Mouse (Mus musculus) layer of hippocampus, adult 9-10 months (tissue): ENCODE measurements around the gene F12.

ENCODE experiments used
- DNase-seq: peaks from one replicate; pipeline ENCODE4 v3.0.0; 2022; ENCODE audit warnings: low spot score

F12 gene

GRCm38 (mm10) chr13:55371007-55371681 lies 55.4 kb downstream of the F12 start:
- peak; percentile 66 for DNase-seq

DNA sequence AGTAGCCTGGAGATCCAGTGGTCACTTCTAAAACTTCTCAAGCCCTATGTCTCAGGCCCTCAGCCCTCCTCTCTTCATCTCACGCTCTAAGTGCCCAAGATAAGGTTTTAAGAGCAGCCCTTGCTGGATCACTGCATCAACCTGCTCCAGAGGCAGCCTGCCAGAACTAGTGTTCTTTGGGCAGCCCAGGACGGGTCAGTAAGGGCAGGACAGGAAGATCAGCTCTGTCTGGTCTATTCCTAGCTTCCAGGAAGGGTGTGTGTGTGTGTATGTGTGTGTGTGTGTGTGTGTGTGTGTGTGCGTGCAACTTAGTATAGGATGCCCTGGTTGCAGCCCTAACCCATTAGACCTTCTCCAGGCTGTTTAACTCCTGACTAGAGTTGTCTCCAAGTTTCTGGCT lies 56.4 kb downstream of the F12 start:
- no peak for DNase-seq

- DNase-seq: no peak
These were observed 57.0 kb downstream of the F12 start, which contains the start of gene Rgs14 for GRCm38 (mm10) chr13:55369531-55370114. TSS of gene Rgs14 (plus strand) at chr13:55369732.

- DNase-seq: no peak
These were observed 58.2 kb downstream of the F12 start for GRCm38 (mm10) chr13:55368401-55368800.
